Mouse (Mus musculus): ENCODE data around the gene 1810013L24Rik.

Gene 1810013L24Rik

DNA sequence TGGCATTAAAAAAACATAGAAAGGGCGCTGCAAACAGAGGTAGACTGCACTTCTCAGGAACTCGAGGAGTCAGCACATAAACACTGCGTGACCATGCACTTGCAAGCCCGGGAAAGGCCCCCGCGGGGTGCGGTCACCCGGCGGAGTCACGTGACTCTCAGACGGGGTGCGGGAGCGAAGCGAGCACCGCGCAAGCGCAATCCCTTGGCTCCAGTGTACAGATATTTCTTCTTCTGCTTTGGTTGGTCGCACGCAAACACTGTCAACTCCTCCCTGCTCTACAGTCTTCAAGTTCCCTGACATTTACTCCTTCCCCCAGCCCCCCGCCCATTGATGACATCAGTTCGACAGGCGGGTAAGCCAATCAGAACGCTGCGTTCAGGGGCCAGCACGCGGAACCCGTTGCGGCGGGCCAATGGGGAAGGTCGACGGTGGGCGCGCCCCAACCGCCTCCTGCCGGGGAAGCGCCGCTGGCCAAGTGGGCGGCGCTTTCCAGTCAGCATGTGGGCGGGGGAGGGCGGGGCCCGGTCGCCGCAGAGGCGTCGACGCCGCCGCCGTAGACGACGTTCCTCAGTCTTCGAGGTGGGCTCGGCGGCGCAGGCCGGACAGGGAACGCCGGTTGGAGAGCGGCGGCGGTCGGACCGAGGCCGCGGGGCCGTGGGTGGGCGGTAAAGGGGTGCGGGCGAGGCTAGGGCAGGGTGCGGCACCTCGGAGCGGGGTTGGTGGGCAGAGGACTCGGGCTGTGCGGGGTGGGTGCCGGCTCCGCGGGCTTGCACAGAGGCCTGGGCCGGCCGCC is at the start of gene 1810013L24Rik:
TSS of gene 1810013L24Rik (plus strand) at position 537 of the 796 bp plus-strand sequence.
- peak; percentile 95 to 97 for DNase-seq (ENCODE audit: low spot score in 2 of 2)

DNA sequence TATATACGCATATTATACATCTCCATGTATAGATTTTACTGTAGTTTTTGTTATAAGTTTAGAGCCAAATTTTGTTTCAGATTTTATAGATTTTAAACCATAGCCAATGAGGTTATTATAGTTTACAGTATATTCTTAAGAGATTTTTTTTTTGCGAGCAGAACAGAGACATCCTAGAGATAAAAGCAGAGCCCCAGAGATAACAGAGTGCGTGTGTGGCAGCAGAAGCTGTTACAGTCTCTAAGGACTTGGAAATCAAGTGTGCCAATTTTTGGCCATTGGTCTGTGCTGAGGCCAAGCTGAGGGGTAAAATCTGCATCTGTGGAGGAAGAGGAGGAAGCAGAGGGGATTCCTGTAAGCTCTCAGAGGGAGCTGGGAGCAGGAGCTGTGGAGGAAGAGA is 49.7 kb upstream of the 1810013L24Rik start:
- no peak for DNase-seq (ENCODE audit: low spot score in 2 of 2)

DNA sequence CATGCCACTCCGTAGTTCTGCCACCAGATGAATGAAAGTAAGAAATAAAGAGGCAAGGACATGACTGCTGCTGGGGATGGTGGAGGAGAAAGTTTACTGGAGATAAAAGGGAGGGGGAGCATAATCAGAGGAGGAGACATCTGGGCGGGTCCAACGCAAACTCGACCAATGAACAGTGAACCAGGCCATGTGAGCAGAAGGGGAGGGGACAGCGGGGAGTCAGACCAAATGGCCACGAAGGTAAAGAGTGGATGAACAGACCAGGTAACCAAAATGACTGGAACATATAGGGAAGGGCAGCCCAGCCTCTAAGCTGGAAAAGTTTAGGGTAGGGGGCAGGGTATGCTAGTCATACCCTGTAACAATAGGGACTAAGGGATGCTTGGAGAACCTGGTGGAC is 48.7 kb upstream of the 1810013L24Rik start:
- DNase-seq (ENCODE audit: low spot score in 2 of 2), result no peak

DNA sequence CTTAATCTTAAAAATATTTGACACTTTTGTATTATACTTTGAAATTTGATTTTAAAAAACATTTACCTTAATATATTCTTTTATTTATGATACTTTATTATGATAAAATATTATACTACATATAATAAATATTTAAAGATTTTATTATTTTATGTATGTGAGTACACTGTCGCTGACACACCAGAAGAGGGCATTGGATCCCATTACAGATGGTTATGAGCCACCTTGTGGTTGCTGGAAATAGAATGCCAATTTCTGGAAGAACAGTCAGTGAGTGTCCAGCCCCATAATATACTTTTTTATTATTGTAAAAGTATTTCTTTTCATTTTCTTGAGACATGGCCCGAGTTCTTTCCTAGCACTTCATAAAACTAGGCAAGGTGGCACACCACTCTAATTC is 48.2 kb upstream of the 1810013L24Rik start:
- no peak for DNase-seq (ENCODE audit: low spot score in 2 of 2)

DNA sequence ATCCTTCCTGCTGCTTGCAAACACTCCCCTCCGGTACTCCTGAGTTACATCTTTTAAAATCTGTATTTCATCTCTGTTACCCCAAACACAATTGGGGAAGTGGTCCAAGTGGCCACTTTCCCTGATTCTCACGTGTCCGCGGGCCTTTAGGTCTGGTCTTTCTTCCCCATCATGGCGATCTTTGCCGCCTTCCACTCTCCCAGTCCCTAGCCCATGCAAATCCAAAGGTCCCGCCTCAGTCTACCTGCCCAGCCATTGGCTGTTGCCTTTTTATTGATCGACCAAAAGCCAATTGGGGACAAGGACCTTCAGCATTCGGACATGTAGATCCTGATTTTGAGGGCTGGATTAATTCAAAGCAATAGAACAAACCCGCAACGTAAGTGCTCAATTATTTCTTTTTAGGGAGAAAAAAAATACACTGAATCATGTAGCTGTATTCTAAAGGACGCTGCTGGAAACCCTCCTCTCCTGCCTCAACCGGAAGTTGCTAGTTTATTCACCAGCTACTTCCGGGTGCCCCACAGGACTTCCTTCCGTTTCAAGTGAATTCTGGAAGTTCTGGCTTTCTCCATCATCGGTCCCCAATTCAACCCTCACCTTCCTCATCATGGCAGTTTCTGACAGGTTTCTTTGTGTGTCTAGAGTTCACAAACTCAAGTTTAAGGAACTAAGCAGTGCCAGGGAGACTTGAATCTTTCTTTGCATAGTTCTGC is 46.5 kb upstream of the 1810013L24Rik start:
- DNase-seq (ENCODE audit: low spot score in 2 of 2), result no peak

DNA sequence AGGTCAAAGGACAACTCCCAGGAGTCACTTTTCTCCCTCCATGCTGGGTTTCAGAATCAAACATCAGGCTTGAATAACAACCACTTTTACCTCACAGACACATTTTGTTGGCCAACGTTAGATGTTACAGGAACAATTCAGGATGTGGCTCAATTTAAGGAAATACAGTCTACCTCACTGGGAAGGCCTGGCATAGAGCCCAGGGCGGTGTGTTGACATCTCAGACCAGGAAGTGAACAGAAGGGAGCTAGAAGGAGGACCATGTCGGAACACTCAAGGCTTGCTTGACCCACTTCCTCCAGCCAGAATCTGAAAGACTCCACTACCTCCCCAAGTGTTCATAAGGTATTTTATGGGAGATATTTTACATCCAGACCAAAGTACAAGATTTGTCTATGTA is 45.1 kb upstream of the 1810013L24Rik start:
- DNase-seq (ENCODE audit: low spot score in 2 of 2), result no peak

DNA sequence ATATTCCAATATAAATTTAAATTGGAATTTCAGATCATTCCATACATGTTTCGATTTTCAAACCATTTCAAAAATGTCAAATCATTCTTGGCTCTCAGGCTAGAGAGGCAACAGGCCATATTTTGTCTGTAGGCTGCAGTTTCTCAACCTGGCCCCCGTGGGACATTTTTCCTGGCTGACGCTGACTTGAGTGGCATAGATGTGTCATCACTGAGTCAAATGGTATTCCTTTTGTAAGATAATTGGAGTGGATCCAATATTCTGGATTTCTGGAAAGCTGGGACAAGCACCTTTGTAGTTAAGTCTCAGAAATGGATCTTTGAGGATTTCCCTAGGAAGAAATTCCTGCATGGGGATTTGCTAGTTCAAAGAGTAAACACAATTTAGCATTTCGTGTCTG is 39.0 kb upstream of the 1810013L24Rik start:
- no peak for DNase-seq (ENCODE audit: low spot score in 2 of 2)

DNA sequence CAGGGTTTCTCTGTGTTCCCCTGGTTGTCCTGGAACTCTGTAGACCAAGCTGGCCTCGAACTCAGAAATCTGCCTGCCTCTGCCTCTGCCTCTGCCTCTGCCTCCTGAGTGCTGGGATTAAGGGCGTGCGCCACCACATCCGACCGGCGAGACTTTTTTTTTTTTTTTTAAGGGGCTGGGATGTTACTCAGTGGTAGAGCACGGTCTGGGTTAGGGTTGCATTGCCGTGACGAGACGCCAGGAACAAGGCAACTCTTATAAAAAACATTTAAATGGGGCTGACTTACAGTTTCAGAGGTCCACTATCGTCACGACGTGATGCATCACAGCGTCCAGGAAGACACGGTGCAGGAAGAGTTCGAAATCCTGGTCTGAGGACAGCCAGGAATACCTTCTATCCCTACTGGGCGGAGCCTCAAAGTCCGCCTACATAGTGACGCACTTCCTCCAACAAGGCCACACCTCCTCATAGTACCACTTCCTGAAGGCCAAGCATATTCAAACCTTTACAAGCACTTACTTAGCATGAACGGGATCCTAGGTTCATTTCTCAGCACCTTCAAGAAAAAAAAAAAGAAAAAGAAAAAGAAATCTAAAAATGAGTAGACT is 37.8 kb upstream of the 1810013L24Rik start, which contains the start of gene Usp7:
TSS of gene Usp7 (minus strand) at position 360 of the 609 bp plus-strand sequence.
- DNase-seq (ENCODE audit: low spot score in 2 of 2), result no peak

DNA sequence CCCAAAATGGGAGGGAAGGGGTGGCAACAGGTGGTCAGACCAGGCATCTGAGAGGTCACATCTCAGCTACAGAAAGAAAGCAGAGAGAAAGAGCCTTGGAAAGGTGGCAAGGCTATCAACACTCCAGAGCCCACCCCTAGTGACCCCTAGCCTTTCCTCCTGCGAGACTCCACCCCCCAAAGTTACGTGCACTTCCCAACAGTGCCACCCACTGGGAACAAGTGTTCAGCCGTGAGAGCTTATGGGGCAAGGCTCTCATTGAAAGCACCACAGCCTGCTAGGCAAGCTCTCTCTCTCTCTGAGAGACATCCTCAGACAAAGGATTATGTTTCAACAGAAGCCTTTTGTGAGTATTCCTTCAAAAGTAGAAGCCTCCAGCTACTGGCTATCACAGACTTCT is 34.9 kb upstream of the 1810013L24Rik start:
- no peak for DNase-seq (ENCODE audit: low spot score in 2 of 2)

DNA sequence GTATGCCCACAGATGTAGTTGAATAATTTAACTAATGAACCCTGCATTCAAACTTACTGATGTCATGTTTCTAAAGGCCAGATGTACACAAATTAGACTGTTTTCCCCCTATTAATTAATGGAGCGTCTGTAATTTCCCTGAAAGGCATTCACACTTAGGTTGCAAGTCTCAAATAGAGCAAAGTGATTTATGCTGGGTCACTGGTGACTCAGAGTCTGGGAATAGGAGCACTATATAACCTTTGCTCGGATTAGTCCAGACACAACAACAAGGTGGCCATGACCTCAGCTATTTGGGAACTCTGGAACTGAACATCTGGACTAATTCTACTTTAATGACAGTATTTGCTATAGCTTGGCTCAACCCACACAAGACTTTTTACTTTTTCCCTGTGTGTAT is 34.0 kb upstream of the 1810013L24Rik start:
- DNase-seq (ENCODE audit: low spot score in 2 of 2), result no peak

DNA sequence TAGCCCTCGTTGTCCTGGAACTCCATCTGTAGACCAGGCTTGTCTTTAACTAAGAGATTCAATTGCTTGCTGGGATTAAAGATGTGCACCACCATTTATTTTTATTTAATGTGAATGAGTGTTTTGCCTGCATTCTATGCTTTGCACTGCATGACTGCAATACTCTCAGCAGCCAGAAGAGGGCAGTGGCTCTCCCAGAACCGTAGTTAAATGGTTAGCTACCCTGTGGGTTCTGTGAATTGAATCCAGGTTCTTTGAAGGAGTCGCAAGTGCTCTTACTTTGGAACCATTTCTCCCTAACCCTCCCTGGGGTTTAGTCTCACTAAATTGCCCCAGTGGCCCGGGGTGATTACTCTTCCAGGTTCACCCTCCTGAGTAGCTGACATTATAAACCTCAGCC is 23.2 kb upstream of the 1810013L24Rik start:
- DNase-seq (ENCODE audit: low spot score in 2 of 2), result no peak

DNA sequence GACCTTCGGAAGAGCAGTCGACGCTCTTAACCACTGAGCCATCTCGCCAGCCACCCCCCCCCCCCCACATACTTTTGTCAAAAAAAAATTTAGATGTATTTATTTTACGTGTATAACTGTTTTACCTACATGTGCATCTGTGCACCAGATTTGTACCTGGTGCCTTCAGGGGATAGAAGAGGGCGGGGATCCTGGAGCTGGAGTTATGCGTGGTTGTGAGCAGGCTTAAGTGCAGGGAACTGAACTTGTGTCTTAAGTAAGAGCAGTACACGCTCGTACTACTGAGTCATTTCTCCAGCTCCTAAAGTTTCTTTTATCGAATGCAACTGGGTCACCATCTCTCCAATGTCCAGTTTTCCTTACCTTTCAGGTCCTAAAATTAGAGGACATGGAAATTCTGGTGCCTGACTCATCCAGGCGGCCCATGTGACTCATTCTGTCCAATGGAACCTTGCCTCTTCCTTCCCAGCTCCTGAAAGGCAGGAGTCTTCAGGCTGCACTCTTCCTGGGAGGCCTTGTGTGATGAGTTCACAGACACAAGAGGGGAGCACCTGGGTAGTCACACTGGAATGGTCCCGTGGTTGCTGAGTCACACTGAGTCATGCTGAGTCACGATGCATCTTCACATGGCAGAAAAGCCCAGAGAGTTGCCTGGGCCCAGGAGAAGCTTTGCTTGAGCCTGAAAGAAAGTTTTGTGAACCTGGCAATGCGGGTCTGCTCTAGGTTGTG is 19.3 kb upstream of the 1810013L24Rik start:
- DNase-seq (ENCODE audit: low spot score in 2 of 2), result peak; percentile 60 to 64

DNA sequence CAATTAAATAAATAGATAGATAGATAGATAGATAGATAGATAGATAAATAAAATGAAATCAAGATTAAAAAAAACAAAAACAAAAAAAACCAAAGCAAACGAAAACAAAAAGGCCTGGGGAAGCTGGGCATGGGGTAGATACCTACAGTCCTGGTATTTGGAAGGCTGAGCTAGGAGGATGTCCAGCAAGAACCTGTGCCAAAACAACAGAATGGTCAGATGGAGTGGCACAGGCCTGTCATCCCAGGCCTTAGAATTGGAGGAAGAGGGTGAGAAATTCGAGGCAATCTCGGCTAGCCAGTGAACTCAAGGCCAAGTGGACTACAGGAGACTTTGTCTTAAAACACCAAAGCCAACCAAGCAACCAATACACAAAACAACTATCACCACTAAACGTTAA is 12.0 kb upstream of the 1810013L24Rik start:
- no peak for DNase-seq (ENCODE audit: low spot score in 2 of 2)

DNA sequence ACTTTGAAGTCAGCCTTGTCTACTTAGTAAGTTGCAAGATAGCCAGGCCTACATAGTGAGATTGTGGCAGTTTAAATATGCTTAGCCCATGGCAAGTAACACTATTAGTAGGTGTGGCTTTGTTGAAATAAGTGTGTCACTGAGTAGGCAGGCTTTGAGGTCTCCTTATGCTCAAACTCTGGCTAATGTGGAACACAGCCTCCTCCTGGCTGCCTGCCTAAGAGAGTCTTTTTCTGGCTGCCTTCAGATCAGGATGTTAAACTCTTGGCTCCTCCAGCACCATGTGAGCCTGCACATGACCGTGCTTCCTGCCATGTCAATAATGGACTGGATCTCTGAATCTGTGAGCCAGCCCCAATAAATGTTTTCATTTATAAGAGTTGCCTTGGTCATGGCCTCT is 8.5 kb upstream of the 1810013L24Rik start:
- peak; percentile 59 to 62 for DNase-seq (ENCODE audit: low spot score in 2 of 2)

DNA sequence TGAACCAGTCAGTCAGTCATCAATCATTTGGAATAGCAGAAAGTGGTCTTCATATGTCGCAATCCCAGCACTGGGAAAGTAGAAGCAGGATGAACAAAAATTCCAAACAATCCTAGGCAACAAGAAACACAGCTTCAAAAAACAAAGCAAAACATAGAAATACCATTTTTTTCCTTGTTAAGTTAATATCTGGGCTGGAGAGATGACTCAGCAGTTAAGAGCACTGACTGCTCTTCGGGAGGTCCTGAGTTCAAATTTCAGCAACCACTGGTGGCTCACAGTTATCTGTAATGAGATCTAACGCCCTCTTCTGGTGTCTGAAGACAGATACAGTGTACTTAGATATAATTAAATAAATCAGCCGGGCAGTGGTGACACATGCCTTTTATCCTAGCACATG is 7.3 kb upstream of the 1810013L24Rik start:
- no peak for DNase-seq (ENCODE audit: low spot score in 2 of 2)

DNA sequence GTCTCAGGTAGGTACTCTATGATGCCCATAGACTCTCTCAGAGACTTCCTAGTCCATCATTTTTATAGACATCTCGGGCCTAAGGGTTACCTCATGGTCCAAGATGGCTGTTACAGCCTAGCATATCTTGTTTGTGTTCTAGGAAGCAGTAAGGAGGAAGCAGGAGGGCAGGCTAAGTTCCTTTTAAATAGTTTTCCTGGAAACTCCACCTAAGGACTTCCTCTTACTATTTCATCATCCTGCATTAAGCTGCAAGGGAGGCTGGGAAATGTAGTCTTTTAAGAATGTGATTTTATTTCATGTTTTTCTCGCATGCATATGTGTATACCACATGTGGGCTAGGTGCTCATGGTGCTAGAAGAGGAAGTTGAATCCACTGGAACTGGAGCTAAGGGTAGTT is 6.2 kb upstream of the 1810013L24Rik start:
- DNase-seq (ENCODE audit: low spot score in 2 of 2), result no peak

DNA sequence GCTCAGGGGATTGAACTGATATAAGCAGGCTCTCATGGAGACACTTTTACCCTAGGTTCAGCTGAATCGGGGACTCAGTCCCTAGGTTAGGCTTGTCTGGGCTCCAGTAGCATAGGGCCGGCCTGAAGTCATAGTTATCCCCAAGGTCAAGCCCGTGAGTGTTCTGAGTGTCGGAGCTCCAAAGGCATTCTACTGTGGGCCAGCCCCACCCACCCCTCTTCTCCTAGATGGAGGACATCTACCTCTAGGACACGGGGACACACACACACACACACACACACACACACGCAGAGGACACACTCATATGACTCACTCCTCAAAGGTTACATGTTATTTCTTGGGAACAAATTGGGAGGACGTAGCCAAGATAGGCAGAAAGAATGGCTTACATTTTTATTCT is 2.5 kb upstream of the 1810013L24Rik start:
- DNase-seq (ENCODE audit: low spot score in 2 of 2), result no peak

DNA sequence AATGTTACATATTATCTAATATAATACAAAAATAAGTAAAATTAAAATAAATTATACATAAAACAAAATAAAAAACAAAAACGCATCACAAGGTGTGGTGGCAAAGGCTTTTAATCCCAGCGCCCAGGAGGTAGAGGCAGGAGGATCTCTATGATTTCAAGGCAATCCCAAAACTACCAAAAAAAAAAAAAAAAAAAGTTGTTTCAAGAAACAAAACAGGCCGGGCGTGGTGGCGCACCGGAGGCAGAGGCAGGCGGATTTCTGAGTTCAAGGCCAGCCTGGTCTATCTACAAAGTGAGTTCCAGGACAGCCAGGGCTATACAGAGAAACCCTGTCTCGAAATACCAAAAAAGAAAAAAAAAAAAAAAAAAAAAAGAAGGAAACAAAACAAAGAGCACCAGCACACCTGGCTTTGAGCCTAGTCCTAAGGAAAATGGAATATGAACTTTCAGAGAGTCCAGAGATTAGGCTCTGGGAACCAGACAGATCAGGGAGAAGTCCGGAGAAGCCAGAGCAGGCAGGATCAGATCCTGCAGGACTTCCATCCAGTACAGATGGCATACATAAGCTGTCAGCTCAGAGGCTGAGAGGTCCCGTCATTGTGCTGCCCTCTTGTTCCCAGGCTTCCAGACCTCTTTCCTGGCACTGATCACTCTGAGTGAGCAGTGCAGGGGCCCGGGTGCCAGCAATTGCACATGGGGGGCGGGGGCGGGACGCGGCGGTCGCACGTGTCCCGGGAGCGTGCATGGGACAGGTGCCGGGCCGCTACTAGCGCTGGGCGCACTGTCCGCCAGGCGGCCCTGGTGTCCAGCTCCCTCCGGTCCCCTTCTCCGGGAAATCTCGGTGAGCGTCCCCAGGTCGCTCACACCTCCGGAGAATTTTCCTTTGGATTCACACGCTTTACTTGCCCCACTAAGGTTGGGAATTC is 1.0 kb upstream of the 1810013L24Rik start:
- DNase-seq (ENCODE audit: low spot score in 2 of 2), result no peak

DNA sequence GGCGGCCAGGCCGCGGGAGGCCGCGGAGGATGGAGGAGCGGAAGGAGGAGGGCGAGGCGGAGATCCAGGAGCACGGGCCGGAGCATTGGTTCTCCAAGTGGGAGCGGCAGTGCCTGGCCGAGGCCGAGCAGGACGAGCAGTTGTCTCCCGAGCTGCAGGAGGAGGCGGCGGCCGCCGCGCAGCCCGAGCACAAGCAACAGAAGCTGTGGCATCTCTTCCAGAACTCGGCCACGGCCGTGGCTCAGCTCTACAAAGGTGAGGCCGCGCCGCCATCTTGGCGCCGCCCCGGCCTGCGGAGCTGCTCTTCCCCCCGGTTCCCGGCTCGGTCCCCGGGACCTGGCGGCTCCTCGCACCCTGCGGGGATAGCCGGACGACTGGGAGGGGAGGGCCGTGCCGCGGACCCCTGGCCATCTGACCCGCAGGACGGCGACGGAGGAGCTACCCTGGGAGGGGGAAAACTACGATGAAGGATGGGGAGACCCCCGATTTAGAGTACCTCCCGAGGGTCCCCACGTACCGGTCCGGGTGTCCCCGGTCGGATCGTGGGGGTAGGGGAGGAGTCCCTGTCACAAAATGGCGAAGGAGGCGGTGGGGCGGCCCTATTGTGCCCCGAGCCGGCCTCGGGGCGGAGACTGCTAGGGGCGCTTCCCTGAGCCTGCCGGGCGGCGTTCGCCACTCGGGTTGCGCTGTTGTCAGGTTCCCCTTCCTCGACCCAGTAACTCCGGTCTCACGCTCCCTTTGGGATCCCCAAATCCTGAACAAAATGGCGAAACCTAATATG is 721 bp downstream of the 1810013L24Rik start:
- DNase-seq (ENCODE audit: low spot score in 2 of 2), result peak; percentile 50 to 57

DNA sequence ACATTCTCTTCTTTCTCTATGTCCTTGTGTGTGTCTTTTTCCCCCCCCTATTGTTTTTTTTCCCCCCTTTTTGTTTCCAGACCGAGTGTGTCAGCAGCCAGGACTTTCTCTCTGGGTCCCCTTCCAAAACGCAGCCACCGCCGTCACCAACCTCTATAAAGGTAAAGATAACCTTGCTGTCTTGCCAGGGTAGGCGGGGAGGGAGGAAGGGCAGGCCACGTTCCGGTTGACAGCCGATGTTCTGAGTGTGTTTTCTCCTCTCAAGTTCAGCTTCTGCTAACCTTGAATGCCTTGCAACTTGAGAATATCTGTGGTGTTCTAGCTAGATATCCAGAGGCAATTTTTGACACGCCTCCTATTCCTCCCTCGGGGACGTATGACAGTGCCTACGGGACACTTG is 1.3 kb downstream of the 1810013L24Rik start:
- DNase-seq (ENCODE audit: low spot score in 2 of 2), result no peak
